Mouse (Mus musculus) granulocyte monocyte progenitor cell, adult 5-6 weeks (primary cell): ENCODE data around the gene AW011738. TPM values are rescaled to one million over a fixed set of nuclear protein-coding genes. Genes with fewer than 3 reads are reported as not detected.

ENCODE experiments used
- ATAC-seq: replicated peaks from 2 replicates; pipeline ENCODE4 v1.8.0; 2016; ENCODE audit warnings: mild to moderate bottlenecking, moderate TSS enrichment, inconsistent platforms; ENCODE audit not compliant: poor library complexity, severe bottlenecking
- total RNA-seq, 2 experiments: library from RNA; stranded (forward) in 1 of 2; stranded (reverse) in 1 of 2; fragments of 200-712, 200-1000 nt in 1 of 2; fragments of >200 nt in 1 of 2; fragmentation: Nextera tagmentation in 1 of 2; gene quantifications; 2 replicates each; pipeline ENCODE4 v1.2.3; 2014 to 2017

AW011738 gene
- total RNA-seq (2014; fragmentation: Nextera tagmentation) (1.5 and 2.1 TPM in 2 replicates), total RNA-seq (2017) (0.26 and 0.43 TPM in 2 replicates)

DNA sequence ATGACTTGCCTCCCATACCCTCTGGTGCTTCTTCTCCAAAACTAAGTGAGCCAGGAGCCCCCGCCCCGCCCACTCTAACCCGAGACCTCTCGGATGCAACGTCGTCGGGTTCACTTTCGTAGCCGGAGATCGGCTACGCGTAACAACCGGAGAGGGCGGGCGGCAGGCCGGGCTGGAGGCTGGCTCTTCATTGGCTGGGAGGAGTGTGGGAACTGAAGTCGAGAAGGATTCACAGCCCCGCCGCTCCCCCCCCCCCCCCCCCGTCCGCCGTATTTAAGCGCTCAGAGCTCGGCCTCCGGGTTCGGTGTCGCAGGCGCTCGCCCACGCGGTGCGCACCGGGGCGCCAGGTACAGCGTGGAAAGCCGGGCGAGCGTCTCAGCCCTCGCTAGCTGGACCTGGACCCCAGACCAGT lies at the start of gene AW011738:
TSS of gene AW011738 (plus strand) at position 304 of the 412 bp plus-strand sequence.
- ATAC-seq = peak; percentile 75

DNA sequence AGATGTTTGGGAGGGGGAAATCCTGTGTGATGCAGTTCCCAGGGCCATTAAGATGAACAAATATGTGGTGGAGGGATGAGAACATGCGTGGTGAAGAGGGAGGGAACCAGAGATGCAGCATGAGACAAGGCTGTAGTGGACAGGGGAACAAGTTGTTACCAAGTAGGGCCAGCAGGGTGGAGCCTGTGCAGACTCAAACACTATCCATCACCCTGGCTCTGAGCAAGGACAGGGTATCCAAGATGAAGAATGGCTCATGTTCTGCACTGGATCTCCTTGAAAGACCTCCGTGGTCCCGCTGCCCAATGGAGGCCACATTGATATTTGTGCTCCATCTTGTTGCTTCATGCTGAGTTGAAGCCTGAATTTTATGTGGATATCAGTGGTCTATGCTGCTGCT lies 48.3 kb upstream of the AW011738 start:
- no peak for ATAC-seq

DNA sequence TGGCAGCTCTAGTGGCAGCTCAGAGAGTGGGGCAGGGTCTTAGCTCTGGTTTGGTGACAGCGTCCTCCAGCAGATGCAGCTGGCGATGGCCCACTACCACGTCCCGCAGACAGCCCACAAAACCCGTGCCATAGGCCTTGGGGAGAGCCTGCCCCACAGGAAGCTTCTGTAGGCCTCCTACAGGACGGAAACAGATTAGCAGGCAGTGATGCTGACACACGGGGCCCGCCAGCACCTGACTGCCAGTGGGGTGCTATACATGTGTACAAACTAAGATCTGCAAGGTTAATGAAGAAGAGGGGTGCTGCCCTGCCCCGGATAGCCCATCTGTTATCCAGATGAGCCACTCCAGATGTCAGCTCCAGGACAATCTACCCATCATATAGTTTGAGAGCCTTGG lies 36.6 kb upstream of the AW011738 start:
- ATAC-seq = peak; percentile 33; the same call in 1 of the 2 replicates

DNA sequence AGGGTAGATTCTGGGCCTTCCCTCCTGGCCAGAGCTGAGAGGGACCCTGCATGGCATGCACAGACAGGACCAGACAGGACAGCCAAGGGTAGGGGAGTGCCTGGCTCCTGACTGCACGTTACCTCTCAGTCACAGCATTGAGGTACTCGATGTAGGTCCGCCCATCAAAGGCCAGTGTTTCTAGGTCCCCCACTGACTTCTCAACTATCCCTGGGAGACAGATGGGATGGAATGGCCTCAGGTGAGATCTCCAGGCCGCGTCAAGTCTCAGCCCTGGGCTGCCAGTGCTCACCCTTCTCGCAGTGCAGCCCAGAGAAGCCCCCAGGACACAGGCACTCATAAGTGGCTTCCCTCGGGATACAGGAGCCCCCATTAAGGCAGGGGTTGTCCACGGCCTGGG lies 34.5 kb upstream of the AW011738 start:
- no peak for ATAC-seq

DNA sequence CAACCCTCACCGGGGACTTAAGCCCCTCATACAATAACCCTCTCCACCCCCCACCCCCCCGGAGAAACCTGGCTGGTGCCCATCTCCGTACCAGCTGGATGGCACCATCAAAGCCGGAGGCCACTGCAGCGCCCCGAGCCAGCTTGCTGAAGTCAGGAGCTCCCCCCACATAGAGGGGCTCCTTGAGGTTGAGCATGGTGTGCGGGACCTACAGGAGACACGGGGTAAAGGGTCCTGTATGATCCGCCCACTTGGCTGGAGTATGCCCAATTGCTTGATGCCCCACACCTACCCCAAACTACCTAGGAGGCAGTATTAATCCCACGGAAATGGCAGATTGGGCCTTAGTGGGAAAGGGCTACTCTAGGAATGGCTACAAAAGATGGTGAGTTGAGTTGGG lies 34.0 kb upstream of the AW011738 start:
- no peak for ATAC-seq

DNA sequence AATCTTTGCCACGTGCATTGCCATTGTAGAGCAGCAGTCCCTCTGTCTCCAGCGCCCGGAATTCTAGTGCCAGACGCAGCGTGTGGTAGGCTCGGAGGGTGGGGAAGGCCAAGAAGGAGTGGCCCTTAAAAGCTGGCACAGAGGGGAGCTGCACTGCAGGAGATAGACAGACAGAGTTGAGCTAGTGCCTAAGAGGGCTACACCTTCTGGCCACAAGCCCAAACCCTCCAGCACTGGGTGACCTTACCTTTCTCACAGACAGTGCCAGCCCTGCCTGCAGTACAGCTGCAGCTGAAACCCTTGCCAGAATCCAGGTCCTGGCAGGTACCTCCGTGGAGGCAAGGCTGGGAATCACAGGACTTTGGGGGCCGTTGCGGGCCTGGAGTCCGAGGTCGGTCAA lies 31.3 kb upstream of the AW011738 start:
- no peak for ATAC-seq

DNA sequence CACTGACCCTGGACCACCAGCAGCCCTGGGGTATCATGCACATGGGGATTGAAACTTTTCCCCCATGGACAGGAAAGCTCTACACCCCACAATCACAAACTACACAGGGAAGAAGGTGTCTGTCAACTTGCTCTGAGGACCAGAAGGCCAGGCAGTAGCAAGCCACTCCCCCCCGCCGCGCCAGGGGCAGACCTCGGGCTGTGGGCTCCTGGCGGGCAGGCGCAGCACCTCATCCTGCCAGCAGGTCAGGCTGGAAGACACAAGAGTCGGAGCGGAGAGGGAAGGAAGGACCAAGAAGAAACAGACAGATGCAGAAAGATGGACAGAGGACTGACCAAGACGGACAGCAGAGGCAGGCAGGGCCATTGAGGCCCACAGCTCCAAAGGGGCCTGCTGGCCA lies 25.5 kb upstream of the AW011738 start:
- ATAC-seq = no peak

DNA sequence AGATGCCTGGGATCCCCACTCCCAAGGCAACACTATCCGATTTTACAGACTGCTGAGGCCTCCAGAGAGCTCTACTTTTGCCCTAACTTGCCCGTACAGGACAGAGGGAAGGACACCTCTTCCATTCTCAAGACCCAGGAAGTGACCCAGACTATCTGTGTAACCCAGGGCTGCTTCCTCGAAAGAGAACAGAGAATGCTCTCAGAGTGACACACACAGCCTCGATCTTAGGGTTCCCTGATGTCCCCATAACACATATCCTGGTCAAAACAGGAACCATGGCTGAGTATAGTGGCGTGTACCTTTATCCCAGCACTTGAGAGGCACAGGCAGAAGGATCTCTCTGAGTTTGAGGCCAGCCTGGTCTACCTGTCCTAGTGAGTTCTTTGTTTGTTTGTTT lies 19.4 kb upstream of the AW011738 start:
- ATAC-seq = peak; percentile 54

DNA sequence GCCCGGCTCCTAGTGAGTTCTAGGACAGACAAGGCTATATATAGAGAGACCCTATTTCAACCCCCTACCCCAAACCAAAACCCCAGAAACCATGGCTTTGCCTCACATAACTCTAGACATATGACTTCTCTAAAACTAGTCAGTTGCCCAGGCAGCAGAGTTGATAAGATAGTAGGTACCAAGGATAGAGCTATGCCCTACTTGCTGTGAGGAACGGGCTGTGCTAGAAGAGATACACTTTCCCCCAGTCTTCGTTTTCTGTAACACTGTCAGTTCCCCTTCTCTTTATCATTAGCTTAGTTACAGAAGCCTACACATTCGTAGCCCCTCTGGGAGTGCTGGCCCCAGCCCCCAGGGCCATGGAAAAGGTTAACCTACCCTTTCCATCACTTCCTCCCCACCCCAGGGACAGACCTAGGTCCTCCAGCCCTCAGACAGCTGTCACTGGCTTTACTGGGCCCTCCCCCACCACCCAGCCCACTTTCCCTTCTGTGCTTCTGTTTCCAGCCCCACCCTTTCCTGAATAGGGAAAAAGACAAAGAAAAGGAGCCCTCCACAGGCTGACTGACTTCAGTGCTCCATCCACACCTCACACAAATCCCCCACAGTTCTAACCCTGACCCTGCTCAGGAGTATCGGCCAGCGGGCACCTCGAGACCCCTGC lies 18.7 kb upstream of the AW011738 start:
- ATAC-seq = no peak

DNA sequence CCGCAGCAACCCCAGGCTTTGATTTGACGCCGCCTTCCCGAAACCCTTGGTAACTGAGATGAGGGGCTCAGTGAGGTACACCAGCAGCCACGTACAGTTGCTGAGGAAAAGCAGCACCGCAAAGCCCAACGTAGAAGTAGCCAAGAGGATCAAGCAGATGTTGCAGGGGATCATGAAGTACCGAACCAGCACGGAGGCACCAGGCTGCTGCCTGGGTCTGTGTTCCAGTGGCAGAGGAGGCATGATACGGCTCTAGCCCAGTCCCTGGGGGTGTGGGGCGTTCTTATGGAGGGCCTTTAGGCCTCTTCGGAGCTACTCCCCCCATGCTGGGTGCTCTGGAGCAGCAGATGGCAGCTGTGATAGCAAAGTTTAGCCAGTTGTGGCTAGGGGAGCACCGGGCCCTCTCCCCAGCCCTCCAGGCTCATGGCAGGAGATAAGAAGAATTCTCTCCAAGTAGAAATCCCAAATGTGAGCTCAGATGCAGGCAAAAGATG lies 17.6 kb upstream of the AW011738 start:
- no peak for ATAC-seq

DNA sequence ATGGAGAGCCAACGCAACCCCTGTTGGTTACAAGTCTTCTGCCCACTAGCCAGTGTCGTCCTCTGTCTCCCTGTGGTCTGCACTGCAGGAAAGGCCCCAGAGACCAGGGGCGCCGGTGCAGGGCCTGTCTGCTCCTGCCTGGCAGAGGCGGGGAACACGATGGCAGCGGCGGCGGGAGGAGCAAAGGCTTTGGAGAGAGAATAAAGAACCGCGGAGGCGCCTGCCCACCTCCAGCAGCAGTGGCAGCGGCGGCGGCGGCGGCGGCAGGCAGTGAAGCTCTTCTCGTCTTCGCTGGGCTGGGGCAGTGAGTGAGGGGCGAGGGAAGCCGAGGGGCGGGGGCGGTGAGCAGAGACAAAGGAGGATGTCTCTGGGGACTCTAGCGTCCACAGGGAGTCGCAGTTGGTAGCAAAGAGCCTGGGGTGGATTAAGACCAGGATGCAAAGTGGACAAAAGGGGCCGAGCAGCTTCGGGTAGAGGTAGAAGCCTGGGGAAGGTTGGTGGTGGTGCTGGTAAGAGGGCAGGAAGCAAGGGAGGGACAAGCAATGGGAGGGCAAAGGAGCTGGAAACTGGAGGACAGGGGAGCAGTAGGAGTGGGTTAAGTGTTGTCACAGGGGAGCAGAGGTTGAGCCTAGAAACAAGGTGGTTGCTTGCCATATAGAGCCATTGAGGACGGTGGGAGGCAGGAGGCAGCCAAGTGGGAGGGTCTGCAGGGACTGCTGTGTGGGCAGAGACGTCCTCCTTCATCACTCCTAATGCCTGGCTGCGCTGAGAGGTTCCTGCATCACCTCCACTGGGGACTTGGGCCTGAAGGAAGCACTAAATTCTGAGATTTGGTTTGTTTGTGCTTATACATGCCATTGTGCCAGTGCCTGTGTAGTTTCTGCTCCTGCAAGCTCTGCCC lies 16.9 kb upstream of the AW011738 start:
- ATAC-seq = no peak

DNA sequence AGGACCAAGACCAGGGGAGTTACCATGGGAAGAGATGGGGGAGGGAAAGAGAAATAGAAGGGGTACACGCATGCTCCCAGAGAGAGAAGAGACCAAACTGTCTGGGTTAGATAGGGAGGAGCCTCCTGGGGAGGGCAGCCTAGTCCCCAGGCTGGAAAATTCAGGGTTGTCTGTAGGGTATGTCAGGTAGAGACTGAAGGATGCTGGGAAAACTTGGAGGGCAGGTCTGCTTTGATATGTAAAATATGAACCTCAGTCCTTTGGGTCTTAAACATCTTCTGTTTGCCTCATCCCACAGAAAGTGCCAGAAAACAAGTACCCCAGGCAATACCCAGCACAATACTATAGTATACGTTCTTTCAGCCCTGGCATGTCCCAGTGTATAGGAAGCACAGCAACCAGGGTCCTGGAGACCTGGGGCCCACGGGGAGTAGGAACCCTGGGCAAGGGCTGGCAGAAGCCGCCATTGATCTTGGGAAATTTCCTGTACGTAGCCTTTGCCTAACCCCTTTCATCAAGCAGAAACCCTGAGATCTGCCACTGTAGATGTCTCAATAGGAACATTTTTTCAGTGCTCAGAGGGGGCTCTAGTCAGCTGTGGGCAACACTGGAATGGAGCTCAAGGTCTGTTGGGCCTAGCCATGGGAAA lies 14.8 kb upstream of the AW011738 start:
- ATAC-seq = peak; percentile 81

DNA sequence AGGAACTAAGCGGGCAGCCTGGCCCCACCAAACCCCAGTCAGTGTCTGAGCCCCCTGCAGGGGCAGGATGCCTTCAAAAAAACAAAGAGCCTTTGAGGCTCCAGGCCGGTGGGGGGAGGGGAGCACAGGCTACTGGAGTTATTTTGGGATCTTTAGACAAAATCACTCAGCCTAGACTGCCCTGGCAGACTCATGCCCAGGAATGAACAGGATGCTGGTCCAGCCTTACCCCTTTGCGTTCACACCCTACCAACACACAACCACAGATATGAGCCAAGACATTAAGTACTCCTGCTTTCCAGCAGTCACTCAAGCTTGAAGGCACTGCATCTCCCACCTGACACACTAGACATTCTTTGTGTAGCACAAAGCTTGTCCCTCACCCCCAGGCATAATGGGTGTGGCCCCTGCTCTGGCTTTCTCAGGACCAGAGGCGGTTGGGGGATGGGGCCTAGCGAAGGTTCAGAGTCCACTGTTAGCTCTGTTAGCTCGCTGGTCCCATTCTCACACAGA lies 14.2 kb upstream of the AW011738 start:
- peak; percentile 7 for ATAC-seq

DNA sequence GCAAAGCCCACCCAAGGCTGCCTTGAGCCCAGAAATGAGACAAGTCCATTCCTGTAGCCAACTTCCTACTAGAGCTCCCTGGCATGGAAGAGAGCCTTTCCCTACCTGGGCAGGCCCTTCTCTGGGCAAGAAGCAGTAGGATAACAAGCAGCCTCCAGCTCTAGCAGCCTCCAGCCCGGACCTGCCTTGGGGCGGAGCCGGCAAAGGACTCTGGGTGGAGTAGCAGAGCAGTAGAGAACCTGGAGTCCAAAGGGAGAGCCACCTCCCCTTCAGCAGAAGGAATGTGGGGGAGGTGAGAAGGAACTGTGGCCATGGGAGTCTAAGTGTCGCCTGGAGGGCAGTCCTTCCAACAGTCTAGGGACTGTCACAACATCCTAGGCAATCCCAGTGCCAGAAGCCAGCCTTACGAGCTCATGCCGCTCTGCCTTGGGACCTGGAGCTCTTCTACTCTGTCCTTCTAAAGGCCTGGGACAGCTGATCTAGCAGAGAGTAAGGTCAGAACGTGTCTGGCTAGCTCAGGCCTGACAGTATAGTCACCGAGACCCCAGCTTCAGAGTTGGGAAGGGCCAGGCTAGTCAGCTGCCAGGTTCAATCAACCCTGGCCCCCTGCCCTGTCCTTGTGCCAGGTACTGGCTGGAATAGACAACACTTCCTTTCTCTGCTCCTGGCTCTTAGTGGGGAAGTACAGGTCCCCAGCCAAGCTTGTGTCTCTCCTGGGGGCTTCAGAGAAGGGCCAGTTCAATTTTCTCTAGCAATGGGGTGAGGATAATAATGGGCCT lies 10.5 kb upstream of the AW011738 start:
- ATAC-seq = no peak

DNA sequence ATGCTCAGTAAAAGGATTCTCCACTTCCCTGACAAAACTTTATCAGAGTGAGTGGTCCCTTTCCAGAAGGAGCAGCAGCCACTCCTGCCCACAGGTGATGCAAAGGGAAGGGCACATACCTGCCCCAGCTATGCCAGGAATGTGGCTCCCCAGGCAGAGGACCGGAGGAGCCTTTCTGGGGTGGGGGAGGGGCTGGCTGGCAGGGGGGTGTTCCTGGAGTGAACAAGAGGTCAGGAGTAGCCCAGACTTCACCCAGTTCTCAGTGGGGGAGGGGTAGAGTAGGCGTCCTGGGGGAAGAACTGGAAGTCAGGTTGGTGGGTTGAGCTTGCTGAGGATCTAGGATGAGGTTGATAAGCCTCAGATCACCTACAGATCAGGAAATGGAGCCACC lies 9.9 kb upstream of the AW011738 start:
- no peak for ATAC-seq

DNA sequence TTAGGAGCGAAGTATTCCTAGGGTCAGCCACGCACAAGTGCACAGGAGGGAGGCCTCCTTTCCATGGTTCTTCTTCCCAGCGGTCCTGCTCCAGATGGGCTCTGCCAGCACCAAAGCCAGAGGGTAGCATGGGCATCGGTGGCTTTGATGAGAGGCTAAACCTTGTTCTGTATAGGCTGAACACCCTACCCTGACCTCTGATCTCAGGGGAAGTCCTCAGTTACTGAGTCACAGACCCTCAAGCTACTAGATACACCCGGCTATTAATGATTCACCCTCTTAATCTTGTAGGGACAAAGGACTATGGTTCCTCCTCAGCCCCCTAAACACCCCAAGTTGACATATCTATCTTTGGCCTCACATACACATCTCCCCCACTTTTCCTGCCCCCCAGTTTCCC lies 9.2 kb upstream of the AW011738 start:
- no peak for ATAC-seq

DNA sequence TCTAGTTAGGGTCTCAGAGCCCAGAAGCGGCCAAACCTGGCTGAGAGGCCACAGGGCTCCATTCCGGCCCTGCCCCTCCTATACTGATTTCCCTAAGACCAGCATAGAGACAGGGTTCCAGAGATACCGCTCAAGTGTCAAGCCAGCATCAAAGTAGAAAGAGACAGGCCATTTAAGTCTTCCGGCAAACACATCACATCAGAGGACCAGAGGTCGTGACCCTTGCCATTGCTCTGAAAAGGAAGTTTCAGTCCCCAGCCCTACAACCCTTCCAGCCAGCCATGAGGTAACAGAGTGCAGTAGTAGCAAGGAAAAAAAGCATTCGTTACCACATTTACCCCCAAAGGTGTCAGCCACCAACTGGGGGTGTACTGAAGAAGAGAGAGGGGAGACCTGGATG lies 8.8 kb upstream of the AW011738 start:
- no peak for ATAC-seq

DNA sequence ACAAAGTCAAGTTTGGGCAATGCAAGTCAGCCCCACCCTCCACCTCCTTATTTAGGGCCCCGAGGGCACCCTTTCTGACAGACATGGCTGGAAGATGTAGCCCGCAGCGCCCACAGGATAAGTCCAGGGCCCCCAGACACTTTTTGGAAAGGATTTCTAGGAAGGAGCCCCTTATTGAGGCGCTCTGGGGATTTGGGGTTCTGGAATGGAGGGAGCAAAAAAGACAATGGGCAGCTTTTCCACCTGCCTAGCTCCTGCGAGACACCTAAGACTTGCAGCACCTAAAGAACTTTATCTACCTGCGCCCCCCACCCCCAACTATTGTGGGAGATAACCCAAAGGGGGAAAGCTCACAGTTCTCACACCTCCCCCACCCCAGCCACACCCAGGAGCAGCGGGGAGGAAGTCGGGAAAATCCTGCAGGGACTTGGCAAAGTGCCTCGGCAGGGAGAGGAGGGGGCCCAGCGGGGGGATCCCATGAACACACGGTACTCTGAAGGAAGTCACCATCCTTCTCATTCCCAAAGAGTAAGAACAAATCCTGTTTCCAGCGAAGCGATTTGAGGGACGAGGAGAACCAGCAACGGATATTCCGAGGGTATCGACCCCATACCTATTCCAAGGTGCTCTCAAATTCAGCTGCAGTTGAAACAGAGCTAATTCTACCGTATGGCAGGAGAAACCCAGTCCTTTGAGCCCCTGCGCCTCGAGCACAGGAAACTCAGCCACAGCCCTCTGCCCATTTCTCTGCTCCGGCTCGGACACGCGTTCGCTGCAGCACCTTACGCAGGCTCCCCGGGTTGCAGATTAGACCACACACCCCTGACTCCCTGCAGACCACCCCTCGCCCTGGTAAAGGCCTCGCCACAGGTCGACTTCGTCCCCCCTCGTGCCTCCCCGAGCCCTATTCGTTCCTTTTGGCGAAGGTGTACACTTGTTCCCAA lies 6.9 kb upstream of the AW011738 start:
- no peak for ATAC-seq
